Mouse (Mus musculus) limb, embryonic 15.5 days (tissue): ENCODE measurements around the gene Nkain4. TPM values are rescaled to one million over a fixed set of nuclear protein-coding genes. Genes with fewer than 3 reads are reported as not detected.

Experiments
- ATAC-seq: fragments of 200-750 bp; cut with Nextera tagmentation; 2 replicates; pipeline ENCODE4 v1.8.0; 2017; ENCODE audit warnings: low read depth, moderate TSS enrichment; ENCODE audit not compliant: insufficient number of reproducible peaks, low FRiP score, low TSS enrichment
- H3K27ac ChIP-seq: fragments of 300-500 bp; sonication (generic); 2 replicates; pipeline ENCODE4 v1.5.1; 2015; ENCODE audit warnings: moderate library complexity, mild to moderate bottlenecking, inconsistent platforms
- H3K27me3 ChIP-seq: fragments of 300-500 bp; sonication (generic); 2 replicates; pipeline ENCODE4 v1.6.1; 2015; ENCODE audit warnings: inconsistent platforms
- H3K36me3 ChIP-seq: fragments of 300-500 bp; sonication (generic); 2 replicates; pipeline ENCODE4 v1.6.1; 2015; ENCODE audit warnings: inconsistent platforms
- H3K4me1 ChIP-seq: fragments of 300-500 bp; sonication (generic); 2 replicates; pipeline ENCODE4 v1.6.1; 2015; ENCODE audit warnings: inconsistent platforms
- H3K4me2 ChIP-seq: fragments of 300-500 bp; sonication (generic); 2 replicates; pipeline ENCODE4 v1.6.1; 2015; ENCODE audit warnings: mild to moderate bottlenecking, inconsistent platforms
- H3K4me3 ChIP-seq: fragments of 300-500 bp; sonication (generic); 2 replicates; pipeline ENCODE4 v1.5.1; 2015; ENCODE audit warnings: mild to moderate bottlenecking, inconsistent platforms
- H3K9ac ChIP-seq: fragments of 300-500 bp; sonication (generic); 2 replicates; pipeline ENCODE4 v1.6.1; 2015; ENCODE audit warnings: inconsistent platforms
- H3K9me3 ChIP-seq: fragments of 300-500 bp; sonication (generic); 2 replicates; pipeline ENCODE4 v1.6.1; 2016; ENCODE audit warnings: inconsistent platforms
- WGBS: fragments of 180-500 bp; shearing (Covaris S2); methylation state at CpG from one replicate; pipeline ENCODE4 v1.1.7; 2015; 5-methylcytosine and 5-hydroxymethylcytosine counted together
- polyA plus RNA-seq: library from polyadenylated mRNA; unstranded; fragments of >200 nt; fragmentation: Nextera tagmentation; extraction: Ambion mirVana; gene quantifications from 2 replicates; pipeline ENCODE4 v1.2.1, GENCODE M21; 2015

Nkain4 gene
- polyA plus RNA-seq, result 8.1 and 8.4 TPM in 2 replicates

DNA sequence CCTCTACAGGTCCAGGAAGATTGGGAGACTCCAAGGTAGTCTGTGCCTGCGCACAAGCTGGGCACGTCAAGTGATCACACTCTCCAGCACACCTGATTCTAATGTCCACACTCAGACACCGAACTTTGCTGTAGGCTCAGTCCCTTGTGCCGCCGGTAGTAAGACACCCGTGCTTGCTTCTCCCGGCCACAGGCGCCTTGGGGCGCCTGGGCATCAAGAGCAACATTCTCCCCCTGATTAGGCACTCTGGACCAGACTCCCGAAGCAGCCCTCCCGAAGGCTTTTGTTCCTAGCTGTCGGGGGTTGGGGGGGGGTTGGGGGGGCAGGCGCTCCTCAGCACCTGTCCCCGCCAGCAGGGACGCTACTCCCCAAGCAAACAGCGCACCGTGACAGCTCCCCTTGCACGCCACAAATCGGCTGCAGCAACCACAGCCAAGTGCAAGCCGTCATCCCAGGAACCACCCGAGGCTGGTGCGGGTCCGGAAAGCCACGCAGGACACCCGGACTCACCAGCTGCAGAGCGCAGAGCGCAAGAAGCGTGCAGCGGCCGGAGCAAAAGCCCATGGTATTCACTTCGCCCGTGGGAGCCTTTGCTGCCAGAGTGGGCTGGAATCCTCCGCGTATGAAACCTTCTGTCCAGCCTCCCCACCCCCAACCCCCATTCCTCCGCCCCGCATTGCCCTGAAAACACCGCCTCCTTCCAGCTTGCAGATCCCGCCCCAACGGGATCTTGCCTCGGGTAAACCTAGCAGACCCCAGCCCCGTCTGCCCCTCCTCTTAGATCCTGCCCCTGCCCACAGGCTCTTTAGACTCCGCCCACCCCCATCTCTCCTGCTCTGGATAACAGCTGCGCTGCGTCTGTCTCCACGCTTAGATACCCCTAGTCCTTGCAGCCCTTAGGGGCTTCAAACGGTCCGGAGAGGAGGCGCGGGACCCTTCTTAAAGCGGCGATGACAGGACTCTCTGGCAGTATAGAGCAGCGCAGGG is at the start of gene Nkain4:
Nkain4 (minus strand) TSS at position 639 of the 987 bp plus-strand sequence.
- peaks cover 34% of the 10 kb centered on the region for H3K27me3 ChIP-seq
- H3K9me3 ChIP-seq, result no peaks in the 10 kb centered on the region
- WGBS, result under 1% methylated on average over 50 of the region's 52 CpGs
- H3K36me3 ChIP-seq, result no peaks in the 10 kb centered on the region
- peak within 1 kb of the TSS; percentile 52 for H3K4me3 ChIP-seq
- peak within 1 kb of the TSS; percentile 40 for H3K9ac ChIP-seq
- no peak within 1 kb of the TSS for H3K27ac ChIP-seq
- H3K4me1 ChIP-seq, result peaks cover 19% of the 10 kb centered on the region
- H3K4me2 ChIP-seq, result peak within 1 kb of the TSS; percentile 93
- ATAC-seq, result peak; percentile 77

DNA sequence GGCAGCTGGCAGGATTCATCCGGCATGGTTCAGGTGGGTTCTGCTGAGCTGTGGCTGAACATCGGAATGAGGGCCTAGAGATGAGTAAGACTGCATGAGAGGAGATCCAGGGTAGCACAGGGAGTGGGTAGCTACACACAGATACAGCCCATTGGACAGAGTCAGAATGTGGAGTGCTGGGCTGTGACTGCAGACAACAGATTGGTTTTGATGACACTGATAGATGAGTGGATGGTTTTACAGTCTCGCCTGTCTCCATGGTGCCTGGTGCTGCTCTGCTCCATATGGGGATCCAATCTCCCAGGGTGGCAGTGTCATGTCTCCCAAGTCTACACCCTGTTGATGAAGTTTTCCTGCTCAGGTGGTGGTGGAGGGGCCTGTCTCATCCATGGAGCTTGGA is 42.4 kb upstream of the Nkain4 start:
- H3K9ac ChIP-seq, result no peak overlapping the region
- no peaks in the 10 kb centered on the region for H3K9me3 ChIP-seq
- H3K27me3 ChIP-seq, result no peaks in the 10 kb centered on the region
- no peak overlapping the region for H3K27ac ChIP-seq
- no peak for ATAC-seq
- 63% methylated on average over 3 of the region's 3 CpGs for WGBS
- H3K4me3 ChIP-seq, result no peak overlapping the region
- no peaks in the 10 kb centered on the region for H3K36me3 ChIP-seq
- H3K4me2 ChIP-seq, result no peak overlapping the region
- no peaks in the 10 kb centered on the region for H3K4me1 ChIP-seq

DNA sequence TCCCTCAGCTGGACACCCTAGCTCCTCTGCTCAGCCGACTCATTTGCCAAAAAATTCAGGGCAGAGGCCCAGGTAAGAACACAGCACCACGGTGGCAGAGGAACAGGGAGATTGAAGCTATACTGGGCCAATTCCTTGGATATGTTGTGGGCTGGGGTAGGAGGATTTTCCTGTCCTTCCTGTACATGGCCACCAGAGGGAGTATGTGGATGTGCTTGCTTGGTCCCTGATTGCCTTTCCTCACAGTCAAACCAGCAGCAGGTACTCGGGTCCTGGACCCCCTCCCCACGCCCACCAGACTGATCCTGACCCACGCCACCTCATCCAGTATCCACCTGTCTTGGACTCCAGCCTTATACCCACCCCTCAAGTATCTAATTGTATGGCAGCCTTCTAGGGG is 41.9 kb upstream of the Nkain4 start:
- Histone ChIP-seq H3K36me3 (no peaks in the 10 kb centered on the region), H3K4me1 (no peaks in the 10 kb centered on the region), H3K9ac (no peak overlapping the region), H3K4me3 (no peak overlapping the region), H3K9me3 (no peaks in the 10 kb centered on the region), H3K4me2 (no peak overlapping the region), H3K27ac (no peak overlapping the region), H3K27me3 (no peaks in the 10 kb centered on the region)
- ATAC-seq, result no peak; the same call in 1 of the 2 replicates
- 10% methylated on average over 5 of the region's 5 CpGs for WGBS

DNA sequence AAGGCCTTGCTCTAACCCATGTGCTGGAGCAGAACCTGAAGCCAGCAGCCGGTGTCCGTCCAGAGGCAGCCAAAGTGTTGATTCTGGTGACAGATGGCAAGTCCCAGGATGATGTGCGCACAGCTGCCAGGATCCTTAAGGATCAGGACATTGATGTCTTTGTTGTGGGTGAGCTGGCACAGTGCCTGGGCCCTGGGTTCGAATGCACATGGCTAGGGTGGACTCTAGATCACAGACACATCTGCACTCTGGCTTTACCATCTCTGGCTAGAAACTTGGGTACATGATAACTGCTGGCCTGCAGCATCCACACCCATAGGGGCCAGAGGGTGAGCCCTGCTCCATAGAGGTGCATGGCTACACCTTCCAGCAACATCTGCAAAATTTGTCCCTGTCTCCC is 41.0 kb upstream of the Nkain4 start:
- no peak for ATAC-seq
- WGBS, result 79% methylated on average over 4 of the region's 4 CpGs

DNA sequence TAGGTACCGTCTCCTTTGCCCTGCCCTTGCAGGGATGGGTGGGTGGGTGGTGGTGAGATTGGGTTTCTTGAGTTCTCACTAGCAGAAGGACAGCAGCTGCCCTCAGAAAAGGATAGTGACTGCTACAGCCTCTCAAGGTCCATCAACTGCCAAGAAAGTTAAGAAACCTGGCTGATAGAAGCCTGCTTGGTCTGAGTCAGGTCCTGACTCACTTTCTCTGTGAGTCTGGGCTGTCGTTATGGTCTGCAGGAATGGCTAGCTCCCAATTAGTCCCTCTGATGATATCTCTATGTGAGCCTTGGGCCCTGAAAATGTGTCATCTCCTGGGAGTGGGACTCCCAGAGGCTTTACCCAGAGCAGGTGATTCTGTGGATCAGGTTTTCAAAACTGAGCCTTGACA is 39.9 kb upstream of the Nkain4 start:
- no peaks in the 10 kb centered on the region for H3K36me3 ChIP-seq

More for the DNA sequence above, 41.0 kb upstream of the Nkain4 start:
- Histone ChIP-seq H3K27me3 (no peaks in the 10 kb centered on the region), H3K4me1 (no peaks in the 10 kb centered on the region), H3K27ac (no peak overlapping the region), H3K9ac (no peak overlapping the region), H3K9me3 (no peaks in the 10 kb centered on the region), H3K4me2 (no peak overlapping the region), H3K4me3 (no peak overlapping the region), H3K36me3 (no peaks in the 10 kb centered on the region)

GRCm38 (mm10) chr2:180990347-180990746 is 35.8 kb upstream of the Nkain4 start:
- no peak overlapping the region for H3K4me3 ChIP-seq
- H3K27me3 ChIP-seq, result no peaks in the 10 kb centered on the region
- H3K9ac ChIP-seq, result no peak overlapping the region
- no peaks in the 10 kb centered on the region for H3K36me3 ChIP-seq
- no peaks in the 10 kb centered on the region for H3K9me3 ChIP-seq
- 71% methylated on average over 4 of the region's 4 CpGs for WGBS
- H3K27ac ChIP-seq, result no peak overlapping the region
- H3K4me2 ChIP-seq, result no peak overlapping the region
- no peaks in the 10 kb centered on the region; the same call in 1 of the 2 replicates for H3K4me1 ChIP-seq
- ATAC-seq, result no peak

More for the DNA sequence above, 39.9 kb upstream of the Nkain4 start:
- ATAC-seq, result no peak
- Histone ChIP-seq H3K27ac (no peak overlapping the region), H3K27me3 (no peaks in the 10 kb centered on the region), H3K4me3 (no peak overlapping the region), H3K9me3 (no peaks in the 10 kb centered on the region), H3K9ac (no peak overlapping the region), H3K4me2 (no peak overlapping the region), H3K4me1 (no peaks in the 10 kb centered on the region)
- WGBS, result 60% methylated on average over 2 of the region's 2 CpGs

DNA sequence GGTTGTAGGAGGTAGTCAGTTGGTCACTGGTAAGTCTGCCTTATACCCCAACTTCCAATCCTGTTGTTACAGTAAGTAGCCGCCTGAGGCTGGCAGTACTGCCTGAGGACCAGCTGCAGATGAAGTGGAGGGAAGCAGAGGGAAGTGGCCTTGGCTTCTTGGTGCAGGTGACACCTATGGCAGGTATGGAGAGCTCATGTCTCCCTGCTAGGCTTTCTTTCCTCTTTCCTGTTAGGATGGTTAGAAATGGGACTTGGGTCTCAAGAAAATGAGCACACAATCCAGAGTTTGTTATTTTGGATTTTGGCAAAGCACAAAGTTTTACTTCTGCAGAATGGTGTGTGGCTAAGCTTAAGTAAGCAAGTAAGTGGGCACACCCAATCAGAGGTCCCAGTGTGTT is 34.4 kb upstream of the Nkain4 start:
- no peaks in the 10 kb centered on the region for H3K27me3 ChIP-seq
- H3K4me2 ChIP-seq, result no peak overlapping the region
- H3K27ac ChIP-seq, result no peak overlapping the region
- no peak for ATAC-seq
- H3K9me3 ChIP-seq, result no peaks in the 10 kb centered on the region
- H3K4me3 ChIP-seq, result no peak overlapping the region
- peaks cover 1% of the 10 kb centered on the region; the same call in 1 of the 2 replicates for H3K36me3 ChIP-seq
- 54% methylated on average over 1 of the region's 1 CpGs for WGBS
- H3K4me1 ChIP-seq, result no peaks in the 10 kb centered on the region; the same call in 1 of the 2 replicates
- H3K9ac ChIP-seq, result no peak overlapping the region

DNA sequence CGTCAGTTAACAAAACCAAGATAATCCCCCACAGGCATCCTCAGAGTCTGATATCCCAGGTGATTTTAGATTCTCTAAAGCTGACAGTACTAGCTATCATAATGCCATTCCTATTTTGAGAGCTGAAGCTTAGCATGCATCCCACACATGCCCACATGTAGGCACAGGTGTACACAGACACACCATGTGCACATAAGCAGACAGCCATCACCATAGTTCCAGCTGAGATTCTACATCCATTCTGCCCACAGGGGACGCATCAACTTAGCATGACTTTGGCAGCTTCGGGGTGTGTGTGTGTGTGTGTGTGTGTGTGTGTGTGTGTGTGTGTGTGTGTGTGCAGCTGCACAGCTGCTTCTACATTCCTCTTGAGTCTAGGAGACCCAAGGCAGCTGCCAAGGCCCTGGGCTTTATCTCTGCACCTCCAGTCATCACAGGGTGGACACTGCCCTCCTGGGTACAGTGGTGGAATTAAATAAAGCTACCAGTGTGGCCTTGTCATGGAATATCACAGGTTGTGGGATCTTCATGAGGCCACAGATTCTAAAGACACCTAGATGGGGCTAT is 33.9 kb upstream of the Nkain4 start:
- Histone ChIP-seq H3K36me3 (peaks cover 6% of the 10 kb centered on the region), H3K9ac (no peak overlapping the region), H3K4me2 (no peak overlapping the region), H3K4me3 (no peak overlapping the region), H3K27me3 (no peaks in the 10 kb centered on the region), H3K9me3 (no peaks in the 10 kb centered on the region), H3K4me1 (no peaks in the 10 kb centered on the region; the same call in 1 of the 2 replicates), H3K27ac (no peak overlapping the region)
- 49% methylated on average over 3 of the region's 3 CpGs for WGBS
- ATAC-seq, result no peak

DNA sequence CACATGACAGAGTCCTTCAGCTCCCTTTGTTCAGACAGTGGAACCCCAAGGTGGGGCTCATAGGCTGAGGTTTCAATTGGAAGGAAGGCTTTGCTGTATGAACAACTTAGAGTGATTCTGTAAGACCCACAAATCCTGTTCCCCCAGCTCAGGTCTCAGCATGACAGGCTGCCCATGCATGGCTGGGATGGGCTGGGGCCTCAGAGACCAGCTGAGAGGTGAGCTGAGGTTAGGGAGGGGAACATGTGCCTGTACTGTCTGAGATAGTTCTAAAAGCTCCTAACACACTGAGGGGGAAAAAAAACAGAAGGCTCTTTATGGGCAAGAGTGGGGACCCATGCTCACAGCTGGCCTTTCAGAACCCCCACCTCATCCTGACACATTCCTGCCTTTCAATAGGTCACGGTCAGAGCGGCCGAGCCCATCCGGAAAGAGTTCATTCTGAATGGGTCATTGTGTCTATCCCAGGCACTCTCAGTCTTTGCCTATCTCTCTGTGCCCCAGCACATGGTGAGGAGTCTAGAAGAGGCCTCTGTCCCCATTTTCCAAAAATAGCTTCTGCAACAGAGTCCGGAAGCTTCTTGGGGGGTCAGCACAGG is 33.0 kb upstream of the Nkain4 start:
- Histone ChIP-seq H3K9ac (no peak overlapping the region), H3K36me3 (peaks cover 15% of the 10 kb centered on the region), H3K9me3 (no peaks in the 10 kb centered on the region), H3K4me2 (no peak overlapping the region), H3K27me3 (no peaks in the 10 kb centered on the region), H3K4me1 (no peaks in the 10 kb centered on the region; the same call in 1 of the 2 replicates), H3K4me3 (no peak overlapping the region), H3K27ac (no peak overlapping the region)
- ATAC-seq, result no peak
- WGBS, result 85% methylated on average over 5 of the region's 5 CpGs

GRCm38 (mm10) chr2:180987001-180987400 is 32.5 kb upstream of the Nkain4 start:
- Histone ChIP-seq H3K27ac (0 out of 2 replicates have a peak overlapping the region, but pooled peaks have one; percentile 24), H3K36me3 (peaks cover 21% of the 10 kb centered on the region), H3K9me3 (no peaks in the 10 kb centered on the region), H3K9ac (no peak overlapping the region), H3K4me1 (no peaks in the 10 kb centered on the region; the same call in 1 of the 2 replicates), H3K27me3 (no peaks in the 10 kb centered on the region), H3K4me3 (no peak overlapping the region), H3K4me2 (no peak overlapping the region)
- WGBS, result 85% methylated on average over 1 of the region's 1 CpGs
- ATAC-seq, result no peak

GRCm38 (mm10) chr2:180986449-180986848 is 31.9 kb upstream of the Nkain4 start, which contains the start of gene Col20a1:
Col20a1 (plus strand) TSS chr2:180986535.
- Histone ChIP-seq H3K4me1 (no peaks in the 10 kb centered on the region; the same call in 1 of the 2 replicates), H3K36me3 (peaks cover 26% of the 10 kb centered on the region), H3K9me3 (no peaks in the 10 kb centered on the region), H3K4me2 (no peak within 1 kb of the TSS), H3K27me3 (no peaks in the 10 kb centered on the region), H3K4me3 (no peak within 1 kb of the TSS), H3K9ac (no peak within 1 kb of the TSS), H3K27ac (0 out of 2 replicates have a peak within 1 kb of the TSS, but pooled peaks have one; percentile 24)
- no peak for ATAC-seq
- WGBS, result 73% methylated on average over 2 of the region's 2 CpGs
